Mouse (Mus musculus): ENCODE results near the gene Atxn7l1. TPM values are rescaled to one million over a fixed set of nuclear protein-coding genes. Genes with fewer than 3 reads are reported as not detected.

The Atxn7l1 gene
- polyA plus RNA-seq, 1 experiment from 2014 or later = 23.9 TPM

DNA sequence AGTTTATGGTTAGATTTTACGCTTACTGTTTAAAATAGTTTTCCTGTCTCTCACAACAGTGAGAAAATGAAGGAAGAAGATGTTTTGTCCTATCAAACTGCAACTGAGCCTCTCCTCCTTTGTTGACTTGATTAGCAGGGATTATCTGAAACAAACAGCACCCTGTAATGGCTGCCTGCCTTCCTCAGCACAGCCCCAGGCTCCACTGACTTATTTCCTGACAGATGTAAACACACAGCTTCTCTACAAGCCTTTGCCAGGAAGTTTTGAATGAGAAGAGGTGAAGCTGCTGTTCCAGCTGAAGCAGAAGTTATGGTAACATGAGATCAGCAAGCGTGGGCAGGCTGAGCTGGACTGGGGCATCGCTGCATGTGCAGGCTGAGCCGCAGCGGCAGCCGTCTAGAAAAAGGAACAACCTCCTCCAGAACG is 255.8 kb downstream of the Atxn7l1 start:
- ATAC-seq (ENCODE audit: low FRiP score, low TSS enrichment) (no peak), DNase-seq (no peak)
- Histone ChIP-seq H3K9ac (replicated peaks; ENCODE audit: low read length) (no peak overlapping the region), H3K36me3 (ENCODE audit: control insufficient read depth, insufficient read depth, low read length) (no peaks in the 10 kb centered on the region), H3K27ac (replicated peaks; ENCODE audit: low read depth, low read length) (no peak overlapping the region), H3K4me2 (ENCODE audit: low read length) (no peak overlapping the region), H3K27me3 (ENCODE audit: control insufficient read depth, insufficient read depth, low read length) (no peaks in the 10 kb centered on the region), H3K4me3 (replicated peaks; ENCODE audit: low read depth, low read length) (no peak overlapping the region), H3K4me1 (ENCODE audit: control insufficient read depth, insufficient read depth, low read length) (peaks cover 6% of the 10 kb centered on the region; the same call in 1 of the 2 replicates), H3K9me3 (ENCODE audit: control insufficient read depth, low read length) (no peaks in the 10 kb centered on the region)
- 76% methylated on average over 7 of the region's 7 CpGs for WGBS

DNA sequence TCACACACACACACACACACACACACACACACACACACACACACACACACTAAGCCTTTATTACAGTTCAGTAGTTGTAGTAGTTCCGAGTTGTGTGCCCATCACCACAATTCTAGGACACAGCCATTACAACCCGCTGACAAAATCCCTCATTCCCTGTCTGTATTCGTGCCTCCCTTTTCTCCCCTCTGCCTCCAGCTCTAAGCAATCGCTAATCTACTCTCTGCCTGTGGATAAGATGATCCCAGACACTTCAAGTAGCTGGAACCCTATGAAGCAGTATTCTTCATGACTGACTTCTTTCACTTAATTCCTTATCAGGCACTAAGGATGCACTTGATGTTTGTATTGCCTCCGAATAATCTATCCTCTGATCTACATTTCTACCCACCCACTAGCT is 257.5 kb downstream of the Atxn7l1 start:
- Histone ChIP-seq H3K27ac (replicated peaks; ENCODE audit: low read depth, low read length) (peak overlapping the region; percentile 49; the same call in 1 of the 2 replicates), H3K27me3 (ENCODE audit: control insufficient read depth, insufficient read depth, low read length) (no peaks in the 10 kb centered on the region), H3K9me3 (ENCODE audit: control insufficient read depth, low read length) (no peaks in the 10 kb centered on the region), H3K4me2 (ENCODE audit: low read length) (no peak overlapping the region), H3K36me3 (ENCODE audit: control insufficient read depth, insufficient read depth, low read length) (no peaks in the 10 kb centered on the region), H3K9ac (replicated peaks; ENCODE audit: low read length) (no peak overlapping the region; the same call in 1 of the 2 replicates), H3K4me1 (ENCODE audit: control insufficient read depth, insufficient read depth, low read length) (peaks cover 6% of the 10 kb centered on the region; the same call in 1 of the 2 replicates), H3K4me3 (replicated peaks; ENCODE audit: low read depth, low read length) (no peak overlapping the region)
- DNase-seq (peak; percentile 21), ATAC-seq (ENCODE audit: low FRiP score, low TSS enrichment) (no peak)
- WGBS = 34% methylated on average over 5 of the region's 5 CpGs

DNA sequence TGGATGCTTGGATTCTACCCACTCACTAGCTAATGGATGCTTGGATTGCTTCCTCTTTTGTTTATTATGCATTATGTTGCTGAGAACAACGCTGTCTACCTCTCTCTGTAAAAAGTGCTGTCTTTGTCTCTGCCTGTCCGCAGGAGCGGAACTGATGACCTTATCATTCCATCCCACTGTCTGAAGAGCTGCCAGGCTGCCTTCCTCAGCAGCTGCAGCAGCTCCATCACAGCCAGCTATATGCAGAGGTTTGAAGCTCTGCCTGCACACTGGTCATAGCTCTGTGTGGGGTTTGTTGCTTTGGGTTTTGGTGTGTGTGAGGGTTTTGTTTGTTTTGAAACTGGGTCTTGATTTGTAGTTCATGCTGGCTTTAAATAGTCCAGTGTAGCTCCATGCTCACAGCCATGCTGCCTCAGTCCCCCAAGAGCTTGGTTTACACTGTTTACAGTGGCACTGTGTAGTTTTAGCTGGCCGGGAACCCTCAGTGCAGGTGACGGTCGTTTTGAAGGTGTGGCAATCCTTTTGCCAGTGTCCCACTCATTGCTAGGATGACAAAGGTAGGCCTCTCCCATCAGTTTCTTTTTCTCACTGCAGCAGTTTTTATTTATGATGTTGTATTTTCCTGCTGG is 258.0 kb downstream of the Atxn7l1 start:
- 26% methylated on average over 6 of the region's 6 CpGs for WGBS
- Histone ChIP-seq H3K4me1 (ENCODE audit: control insufficient read depth, insufficient read depth, low read length) (peaks cover 6% of the 10 kb centered on the region; the same call in 1 of the 2 replicates), H3K27ac (replicated peaks; ENCODE audit: low read depth, low read length) (peak overlapping the region; percentile 49), H3K4me2 (ENCODE audit: low read length) (no peak overlapping the region), H3K9me3 (ENCODE audit: control insufficient read depth, low read length) (no peaks in the 10 kb centered on the region), H3K9ac (replicated peaks; ENCODE audit: low read length) (no peak overlapping the region; the same call in 1 of the 2 replicates), H3K36me3 (ENCODE audit: control insufficient read depth, insufficient read depth, low read length) (no peaks in the 10 kb centered on the region), H3K27me3 (ENCODE audit: control insufficient read depth, insufficient read depth, low read length) (no peaks in the 10 kb centered on the region), H3K4me3 (replicated peaks; ENCODE audit: low read depth, low read length) (no peak overlapping the region)
- ATAC-seq (ENCODE audit: low FRiP score, low TSS enrichment) (peak; percentile 48), DNase-seq (peak; percentile 46)

- Histone ChIP-seq H3K9ac (replicated peaks; ENCODE audit: low read length) (no peak overlapping the region), H3K4me2 (ENCODE audit: low read length) (no peak overlapping the region), H3K27ac (replicated peaks; ENCODE audit: low read depth, low read length) (no peak overlapping the region), H3K27me3 (ENCODE audit: control insufficient read depth, insufficient read depth, low read length) (no peaks in the 10 kb centered on the region), H3K4me1 (ENCODE audit: control insufficient read depth, insufficient read depth, low read length) (no peaks in the 10 kb centered on the region), H3K9me3 (ENCODE audit: control insufficient read depth, low read length) (no peaks in the 10 kb centered on the region), H3K4me3 (replicated peaks; ENCODE audit: low read depth, low read length) (no peak overlapping the region), H3K36me3 (ENCODE audit: control insufficient read depth, insufficient read depth, low read length) (no peaks in the 10 kb centered on the region)
- DNase-seq = peak; percentile 60
- WGBS = 62% methylated on average over 6 of the region's 6 CpGs
- no peak for ATAC-seq (ENCODE audit: low FRiP score, low TSS enrichment)
Measured at GRCm38 (mm10) chr12:33411580-33412151, 264.2 kb downstream of the Atxn7l1 start.

Other genes starting within 250 kb of the Atxn7l1 start
- 34.2 and 39.4 TPM in 2 replicates for gene Sypl, start 193.8 kb upstream of the Atxn7l1 start, polyA plus RNA-seq (2014; fragmentation: Nextera tagmentation; extraction: Ambion mirVana)
- 0.08 and 0.28 TPM in 2 replicates for gene Cdhr3, start 54.8 kb upstream of the Atxn7l1 start, polyA plus RNA-seq (2014; fragmentation: Nextera tagmentation; extraction: Ambion mirVana)
- gene Efcab10, start 247.2 kb downstream of the Atxn7l1 start, polyA plus RNA-seq (2014; fragmentation: Nextera tagmentation; extraction: Ambion mirVana) = 2.9 and 3.4 TPM in 2 replicates